Comparison of ENCODE assay signal across 12 mouse cellular contexts in the genomic region with DNA sequence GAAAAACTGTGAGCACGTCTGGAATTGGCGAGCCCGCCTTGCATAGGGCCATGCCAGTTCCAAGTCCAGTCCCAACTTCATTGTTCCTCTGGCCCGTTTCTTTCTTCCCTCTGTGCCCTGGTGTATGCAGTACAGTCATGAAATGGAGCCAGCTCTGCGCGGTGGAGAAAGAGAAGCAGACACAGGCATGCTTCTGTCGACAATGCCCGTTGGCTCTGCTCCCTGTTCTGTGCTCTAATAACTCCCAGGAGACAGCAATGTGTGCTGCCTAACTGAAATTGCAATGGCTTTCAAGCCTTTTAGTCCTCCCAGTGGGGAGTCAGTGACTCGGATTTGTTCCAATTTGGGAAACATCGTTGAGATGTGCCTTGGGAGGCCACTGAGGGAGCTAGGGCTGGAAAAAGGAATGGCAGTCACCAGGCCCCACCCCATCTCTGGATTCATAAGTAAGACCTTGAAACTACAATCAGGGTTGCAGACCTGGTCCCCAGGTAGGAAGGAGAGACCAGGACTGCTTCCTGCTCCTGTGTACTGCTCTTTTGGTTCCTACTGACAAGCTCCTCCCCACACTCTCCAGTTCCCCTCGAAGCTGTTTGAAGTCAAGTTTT. TPM values are rescaled to one million over a fixed set of nuclear protein-coding genes. Genes with fewer than 3 reads are reported as not detected.
DNase-seq lines count a peak whose midpoint lies in the region; ATAC-seq and TF ChIP-seq lines count a peak whose summit lies in the region.
"Had no signal": no experiment of that assay in that cellular context is flagged by ENCODE, and none has a peak within 500 bp of the region (broad histone marks: within the 10 kb centered on the region; RNA-seq: fewer than 3 reads in every experiment).

No protein-coding gene starts in this region.

- no peak for TF ChIP-seq EP300 in stomach, postnatal 0 days (optimal IDR thresholded peaks at IDR 0.05)

- H3K4me2 ChIP-seq in hindbrain, embryonic 14.5 days (replicated peaks) = no peak overlapping the region
- no peak overlapping the region for H3K4me2 ChIP-seq in stomach, postnatal 0 days (replicated peaks; ENCODE audit: low read depth)
- H3K4me2 ChIP-seq: embryonic facial prominence, embryonic 13.5 days; kidney, embryonic 15.5 days had no signal

- no peak overlapping the region; the same call in 1 of the 2 replicates for H3K4me3 ChIP-seq in layer of hippocampus, adult 2 months
- H3K4me3 ChIP-seq in hindbrain, embryonic 14.5 days (replicated peaks; ENCODE audit: low read length) = no peak overlapping the region
- no peak overlapping the region for H3K4me3 ChIP-seq in stomach, postnatal 0 days (ENCODE audit: low read depth, low read length)
- H3K4me3 ChIP-seq: embryonic facial prominence, embryonic 13.5 days; kidney, embryonic 15.5 days had no signal

- TF ChIP-seq CTCF in layer of hippocampus, adult 2 months (conservative IDR thresholded peaks at IDR 0.05) = 0 out of 2 replicates have a peak, but pooled peaks have one; percentile 3
- TF ChIP-seq CTCF in stomach, postnatal 0 days (IDR thresholded peaks at IDR 0.05; ENCODE audit: low read depth) = no peak

- no peaks in the 10 kb centered on the region for H3K36me3 ChIP-seq in hindbrain, embryonic 14.5 days (replicated peaks; ENCODE audit: control insufficient read depth, insufficient read depth)
- H3K36me3 ChIP-seq in stomach, postnatal 0 days (ENCODE audit: control insufficient read depth, insufficient read depth, low read length) = no peaks in the 10 kb centered on the region
- H3K36me3 ChIP-seq: embryonic facial prominence, embryonic 13.5 days; kidney, embryonic 15.5 days had no signal

- no peaks in the 10 kb centered on the region for H3K9me3 ChIP-seq in hindbrain, embryonic 14.5 days (ENCODE audit: control insufficient read depth, low read length)
- H3K9me3 ChIP-seq in stomach, postnatal 0 days (ENCODE audit: control insufficient read depth, low read length) = no peaks in the 10 kb centered on the region
- H3K9me3 ChIP-seq: embryonic facial prominence, embryonic 13.5 days; kidney, embryonic 15.5 days had no signal

- H3K4me1 ChIP-seq in hindbrain, embryonic 14.5 days (replicated peaks; ENCODE audit: control insufficient read depth, insufficient read depth, low read length) = no peaks in the 10 kb centered on the region
- no peaks in the 10 kb centered on the region for H3K4me1 ChIP-seq in stomach, postnatal 0 days (replicated peaks; ENCODE audit: control insufficient read depth, insufficient read depth)
- H3K4me1 ChIP-seq: embryonic facial prominence, embryonic 13.5 days; kidney, embryonic 15.5 days had no signal

- ATAC-seq in hindbrain, embryonic 14.5 days (ENCODE audit: low FRiP score) = peak; percentile 90
- ATAC-seq in stomach, postnatal 0 days (ENCODE audit: low FRiP score, low TSS enrichment) = no peak
- ATAC-seq: liver, postnatal 0 days; Patski had no signal

- DNase-seq in cerebellum, postnatal 14 days = peak; percentile 26 to 41
- DNase-seq in cerebellum, adult 8-10 months = no peak
- no peak for DNase-seq in layer of hippocampus, adult 2 months (ENCODE audit: low spot score in 2 of 2)
- no peak for DNase-seq in layer of hippocampus, adult 8-10 months (ENCODE audit: low spot score in 2 of 2)
- DNase-seq in Muller cell, postnatal 12 days (ENCODE audit: inconsistent ontology term) = peak; percentile 88
- DNase-seq in hindbrain, embryonic 14.5 days (ENCODE audit: low spot score) = peak; percentile 72
- no peak for DNase-seq in stomach, postnatal 0 days (ENCODE audit: low spot score)
- DNase-seq in yolk sac, embryonic 10.5 days (ENCODE audit: low spot score) = no peak
- DNase-seq: liver, postnatal 0 days had no signal

- H3K27ac ChIP-seq in layer of hippocampus, adult 2 months = no peak overlapping the region
- H3K27ac ChIP-seq in hindbrain, embryonic 14.5 days = 0 out of 2 replicates have a peak overlapping the region, but pooled peaks have one; percentile 21
- H3K27ac ChIP-seq in stomach, postnatal 0 days (replicated peaks) = no peak overlapping the region
- H3K27ac ChIP-seq: embryonic facial prominence, embryonic 13.5 days; kidney, embryonic 15.5 days had no signal

- no peaks in the 10 kb centered on the region for H3K27me3 ChIP-seq in hindbrain, embryonic 14.5 days (ENCODE audit: control insufficient read depth, insufficient read depth, low read length)
- no peaks in the 10 kb centered on the region for H3K27me3 ChIP-seq in stomach, postnatal 0 days (ENCODE audit: control insufficient read depth, insufficient read depth, low read length)
- H3K27me3 ChIP-seq: embryonic facial prominence, embryonic 13.5 days; kidney, embryonic 15.5 days had no signal

- WGBS in hindbrain, embryonic 14.5 days = 50% methylated on average over 11 of the region's 11 CpGs
- 69% methylated on average over 11 of the region's 11 CpGs for WGBS in stomach, postnatal 0 days

- no peak overlapping the region for H3K9ac ChIP-seq in hindbrain, embryonic 14.5 days
- H3K9ac ChIP-seq in stomach, postnatal 0 days (ENCODE audit: low read length) = no peak overlapping the region
- H3K9ac ChIP-seq: embryonic facial prominence, embryonic 13.5 days; kidney, embryonic 15.5 days; liver, postnatal 0 days had no signal

RNA-seq across cellular contexts. Expression of gene Nampt, which starts 58.7 kb away (rescaled TPM):
- 10 to 100 TPM; 41.3 to 42.9 TPM for total RNA-seq in layer of hippocampus, adult 2 months (2021)
- total RNA-seq in layer of hippocampus, adult 8-10 months (2022) = 10 to 100 TPM; 38.4 to 45.3 (median 40.3) TPM
- 39.3 and 42.7 TPM in 2 replicates for polyA plus RNA-seq in hindbrain, embryonic 14.5 days (2014; fragmentation: Nextera tagmentation; extraction: Ambion mirVana)
- 13.6 and 14.2 TPM in 2 replicates for polyA plus RNA-seq in stomach, postnatal 0 days (2015; fragmentation: Nextera tagmentation; extraction: Ambion mirVana)

Comparison
In these comparisons a context has a peak if more than half of its experiments do, and no peak if none do; other contexts are left out.
1. DNase-seq: peak in cerebellum, postnatal 14 days (2 of 2), Muller cell, postnatal 12 days (single experiment) and hindbrain, embryonic 14.5 days (single experiment); none in cerebellum, adult 8-10 months (single experiment), layer of hippocampus, adult 2 months (0 of 2), layer of hippocampus, adult 8-10 months (0 of 2), stomach, postnatal 0 days (single experiment) and yolk sac, embryonic 10.5 days (single experiment).